In the genomic region with DNA sequence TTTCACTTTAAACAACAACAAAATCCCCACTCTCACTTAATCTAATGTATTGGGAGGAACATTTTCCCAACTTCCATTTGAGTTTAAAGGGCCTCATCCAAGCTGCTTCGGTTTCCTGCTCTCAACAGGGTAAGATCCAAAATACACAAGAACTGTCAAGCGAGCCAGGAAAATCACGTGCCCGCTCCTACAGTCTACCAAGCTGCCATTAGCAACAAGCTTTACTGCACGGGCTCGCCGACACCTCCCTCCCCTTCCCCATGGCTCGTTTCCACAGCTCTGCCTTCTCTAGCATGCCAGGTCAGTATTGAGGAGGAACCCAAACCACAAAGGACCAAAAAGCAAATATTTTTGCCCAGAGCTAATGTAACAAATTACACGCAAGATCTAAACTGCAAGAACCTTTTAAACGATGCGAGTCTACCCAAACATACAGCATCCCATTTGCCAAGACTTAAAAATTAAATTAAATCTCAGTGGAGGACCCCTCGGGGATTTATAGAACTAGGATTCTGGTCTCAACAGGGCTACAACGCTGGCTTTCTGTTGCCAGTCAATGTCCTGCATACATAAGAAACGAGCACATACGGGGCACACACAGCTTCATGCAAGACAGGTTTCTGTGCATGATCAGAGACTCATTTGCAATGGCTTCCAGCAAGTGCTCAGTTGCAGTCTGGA, we compare ENCODE assay signal across 9 mouse cellular contexts.
DNase-seq lines count a peak whose midpoint lies in the region; ATAC-seq and TF ChIP-seq lines count a peak whose summit lies in the region.
"Had no signal": no experiment of that assay in that cellular context is flagged by ENCODE, and none has a peak within 500 bp of the region (broad histone marks: within the 10 kb centered on the region; RNA-seq: fewer than 3 reads in every experiment).

No protein-coding gene starts in this region.

- no peak for ATAC-seq in midbrain, embryonic 14.5 days (ENCODE audit: low FRiP score, low TSS enrichment)
- no peak; the same call in 1 of the 2 replicates for ATAC-seq in midbrain, embryonic 16.5 days
- ATAC-seq in embryonic facial prominence, embryonic 14.5 days (ENCODE audit: low read depth): peak; percentile 92
- ATAC-seq in intestine, postnatal 0 days: no peak

- H3K27me3 ChIP-seq in midbrain, embryonic 14.5 days (ENCODE audit: control insufficient read depth, insufficient read depth, low read length): no peaks in the 10 kb centered on the region
- H3K27me3 ChIP-seq in midbrain, embryonic 16.5 days (ENCODE audit: control insufficient read depth, insufficient read depth, low read depth, low read length): no peaks in the 10 kb centered on the region
- no peaks in the 10 kb centered on the region for H3K27me3 ChIP-seq in embryonic facial prominence, embryonic 14.5 days (replicated peaks; ENCODE audit: control insufficient read depth, insufficient read depth, low read length)
- no peaks in the 10 kb centered on the region for H3K27me3 ChIP-seq in intestine, postnatal 0 days (replicated peaks; ENCODE audit: control insufficient read depth, insufficient read depth, low read length)
- H3K27me3 ChIP-seq: limb, embryonic 12.5 days had no signal

- no peak for TF ChIP-seq CTCF in intestine, postnatal 0 days (IDR thresholded peaks at IDR 0.05; ENCODE audit: low read depth)

- no peaks in the 10 kb centered on the region for H3K36me3 ChIP-seq in midbrain, embryonic 14.5 days (ENCODE audit: control insufficient read depth, insufficient read depth, low read length)
- no peaks in the 10 kb centered on the region for H3K36me3 ChIP-seq in midbrain, embryonic 16.5 days (ENCODE audit: control insufficient read depth, insufficient read depth, low read length)
- no peaks in the 10 kb centered on the region for H3K36me3 ChIP-seq in embryonic facial prominence, embryonic 14.5 days (ENCODE audit: control insufficient read depth, insufficient read depth, low read length)
- H3K36me3 ChIP-seq in intestine, postnatal 0 days (ENCODE audit: control insufficient read depth, insufficient read depth): no peaks in the 10 kb centered on the region
- H3K36me3 ChIP-seq: limb, embryonic 12.5 days had no signal

- no peaks in the 10 kb centered on the region for H3K9me3 ChIP-seq in midbrain, embryonic 14.5 days (ENCODE audit: control insufficient read depth, low read length)
- H3K9me3 ChIP-seq in midbrain, embryonic 16.5 days (replicated peaks; ENCODE audit: control insufficient read depth, low read length, poor library complexity, severe bottlenecking): 0 out of 2 replicates have a peak, but pooled peaks cover 6% of the 10 kb centered on the region
- H3K9me3 ChIP-seq in embryonic facial prominence, embryonic 14.5 days (ENCODE audit: control insufficient read depth, low read length): peaks cover 12% of the 10 kb centered on the region
- peaks cover 6% of the 10 kb centered on the region; the same call in 1 of the 2 replicates for H3K9me3 ChIP-seq in intestine, postnatal 0 days (ENCODE audit: control insufficient read depth)

- H3K4me2 ChIP-seq in midbrain, embryonic 14.5 days (ENCODE audit: low read length): no peak overlapping the region
- no peak overlapping the region for H3K4me2 ChIP-seq in midbrain, embryonic 16.5 days (ENCODE audit: low read length)
- 0 out of 2 replicates have a peak overlapping the region, but pooled peaks have one; percentile 8 for H3K4me2 ChIP-seq in embryonic facial prominence, embryonic 14.5 days (ENCODE audit: low read depth, low read length)
- H3K4me2 ChIP-seq in intestine, postnatal 0 days (replicated peaks; ENCODE audit: low read depth): no peak overlapping the region
- H3K4me2 ChIP-seq: limb, embryonic 12.5 days had no signal

- no peak overlapping the region for H3K27ac ChIP-seq in midbrain, embryonic 14.5 days (replicated peaks; ENCODE audit: low read depth, low read length)
- H3K27ac ChIP-seq in midbrain, embryonic 16.5 days (ENCODE audit: low read length): no peak overlapping the region
- no peak overlapping the region for H3K27ac ChIP-seq in embryonic facial prominence, embryonic 14.5 days (replicated peaks; ENCODE audit: low read depth, low read length)
- no peak overlapping the region for H3K27ac ChIP-seq in intestine, postnatal 0 days (ENCODE audit: low read depth, low read length)
- H3K27ac ChIP-seq: limb, embryonic 12.5 days had no signal

- 78% methylated on average over 15 of the region's 15 CpGs for WGBS in midbrain, embryonic 14.5 days
- 76% methylated on average over 15 of the region's 15 CpGs for WGBS in midbrain, embryonic 16.5 days
- 48% methylated on average over 15 of the region's 15 CpGs for WGBS in embryonic facial prominence, embryonic 14.5 days
- 87% methylated on average over 15 of the region's 15 CpGs for WGBS in intestine, postnatal 0 days

- peak; percentile 35 for DNase-seq in midbrain, embryonic 14.5 days
- peak; percentile 94 for DNase-seq in embryonic facial prominence, embryonic 14.5 days (ENCODE audit: low spot score)
- DNase-seq in heart, postnatal 25 days (ENCODE audit: low spot score): peak; percentile 70
- peak; percentile 84 for DNase-seq in lung, postnatal 10 days
- DNase-seq in embryo, embryonic 11 days: no peak
- DNase-seq in spleen, adult 12 weeks (ENCODE audit: low spot score): no peak

- H3K4me3 ChIP-seq in midbrain, embryonic 14.5 days (replicated peaks; ENCODE audit: low read depth, low read length): no peak overlapping the region
- no peak overlapping the region for H3K4me3 ChIP-seq in midbrain, embryonic 16.5 days (ENCODE audit: low read depth, low read length)
- no peak overlapping the region for H3K4me3 ChIP-seq in embryonic facial prominence, embryonic 14.5 days (ENCODE audit: low read depth, low read length)
- H3K4me3 ChIP-seq in intestine, postnatal 0 days (ENCODE audit: low read depth, low read length): no peak overlapping the region
- H3K4me3 ChIP-seq: limb, embryonic 12.5 days had no signal

- H3K4me1 ChIP-seq in midbrain, embryonic 14.5 days (ENCODE audit: control insufficient read depth, insufficient read depth, low read length): no peaks in the 10 kb centered on the region
- H3K4me1 ChIP-seq in midbrain, embryonic 16.5 days (ENCODE audit: control insufficient read depth, insufficient read depth, low read length): no peaks in the 10 kb centered on the region; the same call in 1 of the 2 replicates
- H3K4me1 ChIP-seq in embryonic facial prominence, embryonic 14.5 days (ENCODE audit: control insufficient read depth, insufficient read depth, low read length): peaks cover 21% of the 10 kb centered on the region
- H3K4me1 ChIP-seq in intestine, postnatal 0 days (replicated peaks; ENCODE audit: control insufficient read depth, insufficient read depth, low read length): no peaks in the 10 kb centered on the region

- intact Hi-C loops in heart, postnatal 25 days (cut with DNase I): no loop called here

- H3K9ac ChIP-seq in midbrain, embryonic 14.5 days (replicated peaks; ENCODE audit: low read length): no peak overlapping the region
- no peak overlapping the region for H3K9ac ChIP-seq in midbrain, embryonic 16.5 days (ENCODE audit: low read depth, low read length)
- no peak overlapping the region for H3K9ac ChIP-seq in embryonic facial prominence, embryonic 14.5 days (ENCODE audit: low read depth, low read length)
- no peak overlapping the region for H3K9ac ChIP-seq in intestine, postnatal 0 days (ENCODE audit: low read depth, low read length)
- H3K9ac ChIP-seq: limb, embryonic 12.5 days had no signal

Comparison
In these comparisons a context has a peak if more than half of its experiments do, and no peak if none do; other contexts are left out.
1. DNase-seq: peak in midbrain, embryonic 14.5 days (single experiment), embryonic facial prominence, embryonic 14.5 days (single experiment), heart, postnatal 25 days (single experiment) and lung, postnatal 10 days (single experiment); none in embryo, embryonic 11 days (single experiment) and spleen, adult 12 weeks (single experiment).